Mouse (Mus musculus): ENCODE measurements around the gene Itgb1bp1.

Itgb1bp1 gene

DNA sequence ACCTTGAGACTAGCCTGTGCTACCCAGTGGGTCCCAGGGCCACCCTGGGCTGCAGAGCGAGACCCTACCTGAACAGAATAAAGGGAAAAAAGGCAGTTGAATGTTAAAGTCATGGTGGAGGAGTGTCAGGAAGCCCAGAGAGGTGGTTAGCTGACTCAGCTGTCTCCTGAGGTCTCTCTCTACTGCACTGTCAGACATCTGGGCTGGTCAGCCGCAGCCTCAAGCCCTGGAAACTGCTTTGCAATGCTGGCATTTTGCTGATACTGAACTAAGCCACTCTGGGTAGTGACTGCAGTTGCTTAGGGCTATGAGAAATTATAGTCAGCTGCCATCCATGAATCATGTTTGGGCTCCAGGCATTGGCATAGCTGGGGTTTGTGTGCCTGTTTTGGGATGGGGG is 51.5 kb downstream of the Itgb1bp1 start:
- DNase-seq: no peak

GRCm38 (mm10) chr12:21233727-21234126 is 52.4 kb downstream of the Itgb1bp1 start:
- DNase-seq: no peak

DNA sequence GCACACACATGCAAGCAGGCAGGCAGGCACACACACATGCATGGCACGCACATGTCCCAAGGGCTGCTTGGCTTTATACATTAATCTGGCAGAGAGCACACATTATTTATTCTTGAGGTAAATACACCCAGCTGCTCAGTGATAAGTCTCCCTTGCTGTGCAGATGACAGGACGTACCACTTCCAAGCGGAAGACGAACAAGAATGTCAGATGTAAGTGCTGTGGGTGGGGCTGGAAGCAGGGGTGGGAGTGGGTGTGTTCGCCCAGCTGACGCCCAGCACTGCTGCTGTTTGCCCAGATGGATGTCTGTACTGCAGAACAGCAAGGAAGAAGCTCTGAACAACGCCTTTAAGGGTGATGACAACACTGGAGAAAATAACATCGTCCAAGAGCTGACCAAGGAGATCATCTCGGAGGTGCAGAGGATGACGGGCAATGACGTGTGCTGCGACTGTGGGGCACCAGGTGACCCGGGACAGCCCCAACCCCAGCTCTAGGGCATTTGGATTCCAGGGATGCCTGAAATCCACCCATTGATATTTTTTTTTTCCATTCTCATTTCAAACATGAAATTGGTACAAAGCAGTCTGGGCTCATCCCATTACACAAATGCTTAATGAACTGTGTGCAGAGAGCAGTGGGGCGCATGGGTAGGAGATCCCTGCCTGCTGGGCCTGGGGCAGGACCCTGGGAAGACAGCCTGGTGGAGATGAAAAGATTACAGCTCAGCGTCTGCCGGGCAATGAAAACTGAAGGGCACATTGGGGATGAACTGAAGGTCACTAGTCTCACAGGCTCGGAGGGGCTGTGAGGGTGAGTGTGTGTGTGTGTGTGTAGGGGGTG is 56.8 kb downstream of the Itgb1bp1 start:
- DNase-seq: no peak

DNA sequence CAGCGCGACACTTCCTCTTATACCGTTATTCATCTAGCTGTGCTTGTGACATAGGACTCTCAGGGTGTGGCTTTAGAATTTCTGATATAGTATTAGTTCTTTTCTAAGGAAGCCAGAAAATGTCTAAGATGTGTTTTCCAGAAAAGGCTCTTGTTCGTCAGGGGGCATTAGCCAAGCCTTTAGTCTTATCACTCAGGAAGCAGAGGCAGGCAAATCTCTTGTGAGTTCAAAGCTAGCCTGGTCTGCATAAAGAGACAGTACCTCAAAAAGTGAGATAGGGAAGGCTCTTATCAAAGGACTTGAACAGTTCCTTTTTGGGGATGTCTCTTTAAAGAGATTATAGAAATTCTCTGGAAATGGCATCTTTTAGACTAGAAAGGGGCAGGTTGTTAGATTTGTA is 57.4 kb downstream of the Itgb1bp1 start:
- no peak for DNase-seq

DNA sequence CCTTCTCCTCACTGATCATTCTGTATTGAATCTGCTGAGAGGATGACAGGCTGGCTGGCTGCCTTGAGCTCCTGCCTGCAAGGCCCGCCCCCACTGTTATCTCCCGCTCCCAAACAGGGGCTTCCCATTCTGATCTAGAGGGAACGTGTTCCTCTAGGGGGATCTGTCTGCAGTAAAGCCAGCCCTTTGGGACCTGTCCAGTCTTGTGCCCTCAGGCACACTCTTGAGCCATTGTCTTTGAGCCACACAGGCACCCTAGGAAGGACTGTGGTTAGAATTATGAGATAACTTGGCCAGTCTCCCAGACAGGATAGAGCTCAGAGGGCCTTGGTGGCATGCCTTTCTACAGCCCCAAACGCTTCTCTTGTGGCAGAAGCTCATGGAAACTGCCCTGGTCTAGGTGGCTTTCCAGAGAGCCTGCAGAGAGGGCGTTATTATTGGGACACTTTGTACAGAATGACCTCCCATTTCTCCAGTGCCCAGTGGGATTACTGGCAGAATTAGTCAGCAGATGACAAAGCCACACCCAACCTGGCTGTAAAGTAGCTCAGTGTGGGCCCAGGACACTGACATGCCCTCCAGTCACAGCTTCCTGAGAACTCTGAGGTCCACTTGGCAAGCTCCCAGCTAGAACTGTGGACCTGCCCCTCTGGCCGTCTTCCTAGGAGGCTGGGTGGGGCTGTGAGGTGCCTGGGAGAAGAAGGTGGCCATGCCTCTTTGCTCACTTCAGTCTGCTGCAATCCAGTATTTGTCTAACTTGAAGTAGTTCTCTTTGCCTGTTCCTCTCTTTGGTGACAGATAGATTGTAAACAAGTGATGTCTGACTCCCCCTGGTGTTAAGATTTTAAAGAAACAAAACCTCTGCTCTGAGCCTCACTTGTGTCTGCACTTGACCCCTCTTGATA is 58.8 kb downstream of the Itgb1bp1 start:
- no peak for DNase-seq

GRCm38 (mm10) chr12:21226316-21226715 is 59.8 kb downstream of the Itgb1bp1 start:
- no peak for DNase-seq

- DNase-seq: no peak
Observed at GRCm38 (mm10) chr12:21225358-21225757, 60.7 kb downstream of the Itgb1bp1 start.

DNA sequence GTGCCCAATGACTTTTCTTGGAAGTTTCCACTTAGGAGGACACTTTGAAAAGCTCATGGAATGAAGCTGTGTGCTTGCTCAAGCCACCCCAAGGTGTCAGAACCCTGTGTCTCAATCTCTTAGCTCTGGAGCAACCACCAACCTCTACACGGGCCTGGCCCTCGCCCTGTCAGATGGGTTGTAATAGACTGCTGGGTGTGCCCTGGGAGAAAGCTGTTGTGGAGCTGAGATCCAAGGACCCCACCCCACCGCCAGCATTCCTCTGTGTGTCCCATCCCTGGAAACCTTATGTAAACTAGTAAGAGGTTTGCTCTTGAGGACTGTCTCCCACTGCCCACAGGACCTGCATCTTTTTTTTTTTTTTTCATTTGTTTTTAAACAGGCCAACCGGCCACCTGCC is 62.2 kb downstream of the Itgb1bp1 start:
- no peak for DNase-seq

DNA sequence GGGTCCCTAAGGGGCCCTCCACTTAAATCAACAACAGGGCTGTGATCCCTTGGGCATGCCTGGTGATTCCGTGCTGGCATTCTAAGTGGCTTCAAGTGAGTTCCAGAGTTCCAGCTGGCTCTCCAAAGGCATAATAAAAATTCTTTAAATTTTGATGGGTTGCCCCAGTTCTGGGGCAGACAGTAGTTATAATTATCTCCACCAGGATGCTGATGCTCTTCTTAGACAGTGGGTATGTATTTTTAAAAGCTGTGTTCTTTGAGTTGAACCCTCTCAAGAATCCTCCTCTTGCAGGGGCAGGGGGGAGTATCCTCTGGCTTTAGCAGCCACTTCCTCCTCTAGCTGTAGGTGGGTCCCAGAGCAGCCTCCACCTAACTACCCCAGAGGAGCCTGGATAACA is 65.5 kb downstream of the Itgb1bp1 start:
- no peak for DNase-seq

GRCm38 (mm10) chr12:21217776-21218444 is 68.2 kb downstream of the Itgb1bp1 start:
- no peak for DNase-seq

DNA sequence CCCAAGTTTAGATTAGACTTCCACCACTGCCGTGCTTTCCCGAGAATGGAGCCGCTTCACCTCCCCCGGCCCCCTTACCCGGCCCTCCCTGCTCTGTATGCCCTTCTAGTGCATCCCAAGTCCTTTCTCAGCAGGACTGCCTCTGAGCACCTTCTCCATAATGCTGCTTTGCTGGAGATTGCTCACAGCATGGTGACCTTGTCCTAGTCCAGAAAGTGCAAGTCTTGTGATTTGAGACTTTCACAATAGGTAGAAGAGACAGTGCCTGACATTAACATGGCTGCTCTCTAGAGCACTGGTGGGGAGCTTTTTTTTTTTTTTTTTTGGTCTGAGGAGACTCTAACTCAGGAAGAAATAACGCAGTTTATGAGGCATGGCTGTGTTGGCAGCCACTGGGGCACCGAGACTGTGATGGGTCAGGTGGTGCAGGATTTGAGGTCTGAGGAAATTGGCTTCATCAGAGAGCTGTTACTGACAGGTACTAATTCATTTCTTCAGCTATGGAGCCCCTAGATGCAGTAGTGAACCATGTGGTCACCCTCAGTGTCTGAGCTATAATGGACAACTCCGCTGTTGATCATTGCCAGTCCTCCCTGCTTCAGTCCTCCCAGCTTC is 71.4 kb downstream of the Itgb1bp1 start:
- no peak for DNase-seq

DNA sequence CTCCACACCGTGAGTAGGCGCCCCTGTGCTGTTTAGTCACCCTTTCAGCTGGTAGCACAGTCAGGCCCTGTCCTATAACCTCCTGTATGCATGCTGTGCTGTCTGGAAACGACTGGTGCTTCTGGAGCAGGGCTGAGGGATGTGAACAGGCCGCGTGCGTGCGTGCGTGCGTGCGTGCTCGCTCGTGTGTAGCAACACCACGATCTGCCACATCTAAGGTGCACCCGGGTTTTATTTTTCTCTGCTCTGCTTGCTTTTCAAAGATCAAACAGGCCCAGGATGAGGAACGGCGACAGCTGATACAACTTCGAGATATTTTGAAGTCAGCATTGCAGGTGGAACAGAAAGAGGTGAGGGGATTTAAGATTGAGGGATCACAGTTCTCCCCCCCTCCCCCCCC is 73.2 kb downstream of the Itgb1bp1 start:
- peak; percentile 18 for DNase-seq

DNA sequence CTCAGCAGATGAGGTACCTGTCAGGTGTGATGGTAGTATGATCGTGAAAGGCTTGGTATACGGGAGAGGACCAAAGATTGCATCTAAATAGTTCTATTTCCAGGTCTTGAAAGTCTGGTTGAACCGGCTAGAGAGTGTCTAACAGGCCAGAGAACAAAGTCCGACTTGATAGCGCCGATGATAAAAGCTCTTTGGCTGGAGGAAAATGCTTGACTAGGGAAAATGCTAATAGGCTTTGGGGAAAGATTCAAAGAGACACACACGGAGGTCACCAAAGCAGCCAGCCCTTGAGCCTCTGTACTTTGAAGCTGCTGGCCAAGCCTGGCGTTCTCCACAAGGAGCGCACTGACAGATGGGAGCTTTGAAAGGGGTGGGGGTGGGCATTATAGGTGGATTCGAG is 76.8 kb downstream of the Itgb1bp1 start:
- DNase-seq: no peak

- DNase-seq: no peak
Observed at GRCm38 (mm10) chr12:21208172-21208795, 77.8 kb downstream of the Itgb1bp1 start.

- no peak for DNase-seq
Observed at GRCm38 (mm10) chr12:21207422-21207821, 78.7 kb downstream of the Itgb1bp1 start.

DNA sequence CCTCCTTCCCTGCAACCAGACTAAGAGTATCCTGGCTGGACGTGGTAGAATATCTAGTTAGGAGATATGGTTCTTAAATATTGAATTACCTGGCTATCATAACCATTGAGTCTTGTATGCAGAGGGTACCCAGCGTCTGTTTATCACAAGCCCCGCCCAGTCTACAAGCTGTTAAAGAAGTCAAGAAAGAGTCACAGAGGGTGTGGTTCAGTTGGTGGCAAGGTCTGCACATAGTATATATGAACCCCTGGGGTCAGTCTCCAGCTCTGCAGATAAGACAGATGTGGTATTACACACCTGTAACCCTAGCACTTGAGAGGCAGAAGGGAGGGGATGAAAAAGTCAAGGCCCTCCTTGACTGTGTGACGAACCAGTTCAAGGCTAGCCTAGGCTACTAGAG is 80.3 kb downstream of the Itgb1bp1 start:
- DNase-seq: no peak

GRCm38 (mm10) chr12:21204701-21205312 is 81.3 kb downstream of the Itgb1bp1 start:
- DNase-seq: no peak

DNA sequence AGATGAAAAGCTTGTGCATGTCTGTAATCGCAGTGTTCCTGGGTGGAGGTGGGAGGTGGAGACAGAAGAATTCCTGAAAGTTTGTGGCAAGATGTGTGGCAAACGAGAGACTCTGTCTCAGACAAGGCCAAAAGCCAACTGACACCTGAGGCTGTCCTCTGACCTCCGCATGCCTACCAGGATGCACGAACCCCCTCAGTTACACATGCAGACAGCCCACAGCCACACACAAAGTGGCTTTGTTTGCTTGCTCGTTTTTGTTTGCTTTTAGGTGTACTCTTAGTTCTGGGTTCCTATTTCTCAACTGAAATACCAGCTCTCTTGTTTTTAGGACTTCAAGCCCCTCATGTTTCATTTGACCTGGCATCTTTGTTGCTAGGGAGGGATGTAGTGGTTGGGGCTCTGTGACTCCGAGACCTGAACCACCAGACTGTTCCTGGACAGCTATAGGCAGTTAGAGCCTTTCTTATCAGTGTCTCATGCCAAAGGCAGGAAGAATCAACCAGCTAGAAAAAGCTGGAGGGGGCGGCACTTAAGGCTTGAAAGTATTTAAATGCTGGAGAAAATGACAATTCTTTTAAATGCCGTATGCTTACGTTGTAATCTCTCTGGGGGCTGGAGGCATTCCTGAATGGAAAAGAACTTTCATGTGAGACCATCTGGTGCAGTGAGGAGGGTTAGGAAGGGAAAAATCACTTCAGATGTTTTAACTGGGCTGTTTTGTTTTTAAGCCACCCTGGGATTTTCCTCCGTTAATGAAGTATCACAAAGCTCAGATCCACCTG is 84.4 kb downstream of the Itgb1bp1 start:
- DNase-seq: no peak

- no peak for DNase-seq
Observed at GRCm38 (mm10) chr12:21200613-21201012, 85.5 kb downstream of the Itgb1bp1 start.

DNA sequence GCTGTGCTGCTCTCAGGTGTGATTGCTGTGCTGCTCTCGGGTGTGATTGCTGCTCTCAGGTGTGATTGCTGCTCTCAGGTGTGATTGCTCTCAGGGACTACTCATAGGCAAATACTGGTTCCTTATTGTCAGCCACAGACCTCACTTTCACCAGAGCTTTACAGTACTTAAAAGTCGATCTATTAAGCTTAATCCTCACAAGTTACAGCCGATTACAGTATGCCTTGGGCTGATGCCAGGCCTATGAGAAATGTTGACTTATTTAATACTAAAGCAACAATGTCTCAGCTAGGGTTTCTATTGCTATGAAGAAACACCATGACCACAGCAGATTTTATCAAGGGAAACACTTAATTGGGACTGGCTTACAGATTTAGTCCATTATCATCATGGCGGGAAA is 89.7 kb downstream of the Itgb1bp1 start:
- no peak for DNase-seq

- DNase-seq: no peak
Observed at GRCm38 (mm10) chr12:21195497-21195896, 90.6 kb downstream of the Itgb1bp1 start.

All from thymus, postnatal 25 days (tissue).